Mouse (Mus musculus): ENCODE measurements around the gene Ppp1r14b. TPM values are rescaled to one million over a fixed set of nuclear protein-coding genes. Genes with fewer than 3 reads are reported as not detected.
A peak's percentile ranks its signal among the peaks of the same experiment; 100 is the strongest.

Ppp1r14b gene
- polyA plus RNA-seq, 1 experiment from 2014 or later = 194 TPM

DNA sequence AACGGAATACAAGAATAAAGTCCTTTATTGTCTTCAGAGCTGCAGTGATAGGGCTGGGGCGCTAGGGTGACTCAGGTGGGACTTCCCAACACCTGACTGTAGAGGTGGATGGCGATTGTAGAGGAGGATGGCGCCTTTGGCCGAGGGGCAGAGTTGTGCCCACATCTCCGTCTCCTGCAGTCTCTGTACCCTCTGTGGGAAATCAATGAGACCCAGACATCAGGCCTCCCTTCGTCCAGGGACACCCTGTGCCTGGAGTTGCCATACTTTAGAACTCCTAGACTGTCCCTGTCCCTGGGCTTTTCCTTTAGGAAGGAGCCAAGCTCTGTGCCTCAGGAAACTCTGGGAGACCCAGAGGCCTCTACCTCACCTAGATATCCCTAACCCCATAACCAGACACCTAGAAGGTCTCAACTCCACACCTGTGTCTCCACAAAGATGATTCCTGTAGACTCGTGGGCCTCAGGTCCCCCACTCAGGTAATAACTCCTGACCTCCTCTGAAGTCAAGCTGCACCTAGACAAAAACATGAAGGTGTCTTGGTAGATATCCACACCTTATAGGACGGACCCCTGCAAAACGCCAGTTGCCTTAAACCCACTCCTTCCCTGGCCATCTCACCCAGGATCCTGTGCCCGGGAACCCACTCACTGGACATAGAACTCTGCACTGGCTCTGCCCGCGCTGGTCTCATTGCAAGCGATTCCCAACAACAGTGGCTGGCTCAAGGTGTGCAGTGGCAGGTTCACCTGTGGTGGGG is 18.4 kb downstream of the Ppp1r14b start:
- no peaks in the 10 kb centered on the region for H3K27me3 ChIP-seq (replicated peaks; ENCODE audit: control insufficient read depth, insufficient read depth, low read length)
- ATAC-seq = no peak; the same call in 1 of the 2 replicates
- peaks cover 25% of the 10 kb centered on the region for H3K4me1 ChIP-seq (ENCODE audit: control insufficient read depth, insufficient read depth, low read length)
- H3K4me2 ChIP-seq (ENCODE audit: low read length) = peak overlapping the region; percentile 66
- H3K4me3 ChIP-seq (ENCODE audit: low read depth, low read length) = peak overlapping the region; percentile 45
- no peaks in the 10 kb centered on the region for H3K36me3 ChIP-seq (ENCODE audit: control insufficient read depth, insufficient read depth, low read length)
- peak overlapping the region; percentile 75 for H3K9ac ChIP-seq (ENCODE audit: low read length)
- H3K27ac ChIP-seq (ENCODE audit: low read depth, low read length) = peak overlapping the region; percentile 16; the same call in 1 of the 2 replicates
- H3K9me3 ChIP-seq (replicated peaks; ENCODE audit: control insufficient read depth, low read length) = no peaks in the 10 kb centered on the region
- WGBS = 57% methylated on average over 14 of the region's 14 CpGs
- DNase-seq (ENCODE audit: low spot score) = no peak

DNA sequence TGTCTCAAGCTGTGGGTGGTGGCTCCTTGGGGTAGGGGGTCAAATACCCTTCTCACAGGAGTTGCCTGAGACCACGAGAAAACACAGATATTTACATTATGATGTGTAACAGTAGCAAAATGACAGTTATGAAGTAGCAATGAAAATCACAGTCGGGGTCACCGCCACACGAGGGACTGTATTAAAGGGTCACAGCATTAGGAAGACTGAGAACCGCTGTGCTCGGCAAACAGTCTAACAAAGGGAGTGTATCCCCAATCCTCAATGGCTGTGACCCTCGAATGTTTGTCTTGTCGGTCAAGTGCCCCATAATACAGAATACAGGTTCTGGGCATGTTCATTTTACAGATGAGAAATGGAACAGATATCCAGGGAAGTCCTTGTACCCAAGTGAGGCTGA is 19.2 kb downstream of the Ppp1r14b start:
- Histone ChIP-seq H3K9ac (ENCODE audit: low read length) (no peak overlapping the region), H3K9me3 (replicated peaks; ENCODE audit: control insufficient read depth, low read length) (no peaks in the 10 kb centered on the region), H3K4me1 (ENCODE audit: control insufficient read depth, insufficient read depth, low read length) (peaks cover 24% of the 10 kb centered on the region), H3K4me3 (ENCODE audit: low read depth, low read length) (no peak overlapping the region), H3K27me3 (replicated peaks; ENCODE audit: control insufficient read depth, insufficient read depth, low read length) (no peaks in the 10 kb centered on the region), H3K36me3 (ENCODE audit: control insufficient read depth, insufficient read depth, low read length) (peaks cover 1% of the 10 kb centered on the region), H3K27ac (ENCODE audit: low read depth, low read length) (no peak overlapping the region), H3K4me2 (ENCODE audit: low read length) (no peak overlapping the region)
- DNase-seq (ENCODE audit: low spot score) (no peak), ATAC-seq (no peak)
- 82% methylated on average over 8 of the region's 8 CpGs for WGBS

DNA sequence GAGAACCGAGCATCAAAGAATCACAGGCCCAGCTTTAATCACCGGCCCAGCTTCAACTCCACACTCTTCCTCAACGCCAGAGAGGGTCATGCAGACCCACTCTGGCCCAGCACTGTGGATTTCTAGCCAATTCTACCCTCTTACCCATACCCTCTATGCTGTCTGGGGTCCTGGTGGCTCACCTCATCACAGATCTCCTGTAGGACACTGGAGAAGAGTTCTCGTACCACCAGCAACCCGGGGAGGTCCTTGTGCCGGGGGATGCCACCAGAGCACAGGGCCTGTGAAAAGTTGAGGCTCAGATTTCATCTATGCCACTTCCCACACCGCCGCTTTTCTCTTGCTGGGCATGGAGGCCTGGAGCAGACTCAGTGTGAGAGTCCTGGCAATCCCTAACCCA is 19.7 kb downstream of the Ppp1r14b start:
- Histone ChIP-seq H3K4me3 (ENCODE audit: low read depth, low read length) (no peak overlapping the region), H3K27ac (ENCODE audit: low read depth, low read length) (no peak overlapping the region), H3K36me3 (ENCODE audit: control insufficient read depth, insufficient read depth, low read length) (peaks cover 6% of the 10 kb centered on the region), H3K4me1 (ENCODE audit: control insufficient read depth, insufficient read depth, low read length) (peaks cover 24% of the 10 kb centered on the region), H3K9ac (ENCODE audit: low read length) (no peak overlapping the region), H3K4me2 (ENCODE audit: low read length) (no peak overlapping the region), H3K9me3 (replicated peaks; ENCODE audit: control insufficient read depth, low read length) (no peaks in the 10 kb centered on the region), H3K27me3 (replicated peaks; ENCODE audit: control insufficient read depth, insufficient read depth, low read length) (no peaks in the 10 kb centered on the region)
- DNase-seq (ENCODE audit: low spot score) (no peak), ATAC-seq (no peak)
- WGBS = 87% methylated on average over 8 of the region's 8 CpGs

DNA sequence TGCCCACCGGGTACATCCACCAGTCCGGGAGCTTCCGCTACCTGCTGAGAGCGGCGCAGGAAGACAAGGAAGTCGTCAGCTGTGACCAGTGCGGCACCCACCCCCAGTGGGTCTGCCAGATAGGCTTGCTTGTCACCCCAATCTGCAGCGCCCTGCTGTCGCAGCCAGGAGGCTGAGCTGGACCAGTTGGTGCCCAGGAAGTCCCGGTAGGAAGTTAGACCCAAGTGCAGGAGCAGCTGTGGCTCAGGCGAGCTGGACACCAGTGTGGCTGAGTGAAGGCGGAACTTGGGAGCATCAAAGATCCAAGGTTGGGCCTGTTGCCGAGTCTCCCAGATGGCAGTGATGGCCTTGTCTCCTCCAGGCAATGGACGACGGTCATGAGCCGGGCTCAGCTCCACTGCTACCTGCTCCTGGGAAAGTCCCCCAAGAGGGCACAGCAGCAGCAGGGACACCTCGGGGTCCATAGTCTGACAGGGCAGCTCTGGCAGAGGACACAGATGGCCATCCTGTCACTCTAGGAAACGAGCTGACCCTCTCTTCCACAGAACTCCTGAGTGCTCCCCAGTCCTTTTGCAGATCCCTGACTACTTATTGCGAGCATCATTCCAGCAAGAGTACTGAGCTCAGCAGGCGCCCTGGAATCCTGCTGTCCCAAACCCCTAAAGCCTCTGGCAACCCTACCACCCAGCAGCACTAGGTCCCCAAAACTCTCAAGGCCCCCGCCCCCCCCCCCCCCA is 20.7 kb downstream of the Ppp1r14b start:
- peaks cover 15% of the 10 kb centered on the region for H3K36me3 ChIP-seq (ENCODE audit: control insufficient read depth, insufficient read depth, low read length)
- no peaks in the 10 kb centered on the region for H3K9me3 ChIP-seq (replicated peaks; ENCODE audit: control insufficient read depth, low read length)
- whole genome bisulfite sequencing = 54% methylated on average over 20 of the region's 21 CpGs
- no peak overlapping the region for H3K27ac ChIP-seq (ENCODE audit: low read depth, low read length)
- DNase-seq (ENCODE audit: low spot score) (no peak), ATAC-seq (no peak)
- H3K9ac ChIP-seq (ENCODE audit: low read length) = peak overlapping the region; percentile 75
- peaks cover 24% of the 10 kb centered on the region for H3K4me1 ChIP-seq (ENCODE audit: control insufficient read depth, insufficient read depth, low read length)
- peak overlapping the region; percentile 57 for H3K4me3 ChIP-seq (ENCODE audit: low read depth, low read length)
- no peaks in the 10 kb centered on the region for H3K27me3 ChIP-seq (replicated peaks; ENCODE audit: control insufficient read depth, insufficient read depth, low read length)
- peak overlapping the region; percentile 86 for H3K4me2 ChIP-seq (ENCODE audit: low read length)

DNA sequence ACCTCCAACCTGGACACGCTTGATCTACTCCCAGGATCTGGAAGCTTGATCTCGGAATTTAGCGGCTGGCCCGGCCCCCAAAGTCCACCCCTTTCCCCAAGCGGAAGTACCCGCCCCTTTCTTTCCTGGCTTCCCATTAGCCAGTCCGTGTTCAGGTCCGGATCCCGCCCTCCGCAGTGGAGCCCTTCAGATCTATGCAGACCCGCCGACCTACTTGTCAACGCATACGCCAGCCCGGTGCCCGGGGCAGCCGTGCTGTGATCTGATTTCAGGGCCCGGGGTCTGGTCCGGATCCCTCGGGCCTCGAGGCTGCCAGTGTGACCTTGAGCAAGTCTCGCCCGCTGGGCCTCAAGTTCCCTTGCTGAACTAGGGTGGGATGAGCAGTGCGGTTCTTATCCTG is 21.2 kb downstream of the Ppp1r14b start, which contains the start of the genes Nudt22 and Trpt1:
Gene Nudt22, minus strand, starts transcription at position 112 of the 400 bp plus-strand sequence.
Gene Trpt1, plus strand, starts transcription at position 126 of the 400 bp plus-strand sequence.
- Histone ChIP-seq H3K27ac (ENCODE audit: low read depth, low read length) (peak within 1 kb of the TSS; percentile 58; the same call in 1 of the 2 replicates), H3K4me1 (ENCODE audit: control insufficient read depth, insufficient read depth, low read length) (peaks cover 24% of the 10 kb centered on the region), H3K9ac (ENCODE audit: low read length) (peak within 1 kb of the TSS; percentile 75), H3K4me2 (ENCODE audit: low read length) (peak within 1 kb of the TSS; percentile 86), H3K27me3 (replicated peaks; ENCODE audit: control insufficient read depth, insufficient read depth, low read length) (no peaks in the 10 kb centered on the region), H3K9me3 (replicated peaks; ENCODE audit: control insufficient read depth, low read length) (no peaks in the 10 kb centered on the region), H3K4me3 (ENCODE audit: low read depth, low read length) (peak within 1 kb of the TSS; percentile 57), H3K36me3 (ENCODE audit: control insufficient read depth, insufficient read depth, low read length) (peaks cover 16% of the 10 kb centered on the region)
- peak; percentile 76 for ATAC-seq
- 1% methylated on average over 24 of the region's 24 CpGs for WGBS
- peak; percentile 89 for DNase-seq (ENCODE audit: low spot score)

DNA sequence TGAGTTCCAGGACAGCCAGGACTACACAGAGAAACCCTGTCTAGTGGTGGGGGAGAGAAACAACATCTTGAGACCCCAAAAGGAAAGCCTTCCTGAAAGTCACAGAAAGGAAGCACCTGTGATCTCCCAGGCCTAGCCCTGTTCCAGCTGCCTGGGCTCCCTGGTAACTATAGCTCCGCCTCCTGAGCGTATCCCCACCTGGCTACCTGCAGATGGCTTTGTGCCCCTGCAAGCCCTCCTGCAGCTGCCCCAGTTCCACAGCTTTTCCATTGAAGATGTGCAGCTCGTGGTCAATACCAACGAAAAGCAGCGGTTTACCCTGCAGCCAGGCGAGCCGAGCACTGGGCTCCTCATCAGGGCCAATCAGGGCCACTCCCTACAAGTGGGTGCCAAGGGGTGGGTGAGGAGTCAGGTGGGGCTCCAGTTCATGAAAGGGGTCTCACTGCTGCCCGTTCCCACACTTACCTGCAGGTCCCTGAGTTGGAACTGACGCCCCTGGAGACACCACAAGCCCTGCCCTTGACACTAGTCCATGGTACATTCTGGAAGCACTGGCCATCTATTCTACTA is 23.0 kb downstream of the Ppp1r14b start:
- no peak overlapping the region for H3K4me2 ChIP-seq (ENCODE audit: low read length)
- ATAC-seq (no peak), DNase-seq (ENCODE audit: low spot score) (no peak)
- no peak overlapping the region for H3K9ac ChIP-seq (ENCODE audit: low read length)
- no peak overlapping the region for H3K27ac ChIP-seq (ENCODE audit: low read depth, low read length)
- H3K4me3 ChIP-seq (ENCODE audit: low read depth, low read length) = no peak overlapping the region
- H3K4me1 ChIP-seq (ENCODE audit: control insufficient read depth, insufficient read depth, low read length) = peaks cover 20% of the 10 kb centered on the region
- 86% methylated on average over 9 of the region's 9 CpGs for WGBS
- H3K9me3 ChIP-seq (replicated peaks; ENCODE audit: control insufficient read depth, low read length) = no peaks in the 10 kb centered on the region
- no peaks in the 10 kb centered on the region for H3K27me3 ChIP-seq (replicated peaks; ENCODE audit: control insufficient read depth, insufficient read depth, low read length)
- peaks cover 16% of the 10 kb centered on the region for H3K36me3 ChIP-seq (ENCODE audit: control insufficient read depth, insufficient read depth, low read length)

DNA sequence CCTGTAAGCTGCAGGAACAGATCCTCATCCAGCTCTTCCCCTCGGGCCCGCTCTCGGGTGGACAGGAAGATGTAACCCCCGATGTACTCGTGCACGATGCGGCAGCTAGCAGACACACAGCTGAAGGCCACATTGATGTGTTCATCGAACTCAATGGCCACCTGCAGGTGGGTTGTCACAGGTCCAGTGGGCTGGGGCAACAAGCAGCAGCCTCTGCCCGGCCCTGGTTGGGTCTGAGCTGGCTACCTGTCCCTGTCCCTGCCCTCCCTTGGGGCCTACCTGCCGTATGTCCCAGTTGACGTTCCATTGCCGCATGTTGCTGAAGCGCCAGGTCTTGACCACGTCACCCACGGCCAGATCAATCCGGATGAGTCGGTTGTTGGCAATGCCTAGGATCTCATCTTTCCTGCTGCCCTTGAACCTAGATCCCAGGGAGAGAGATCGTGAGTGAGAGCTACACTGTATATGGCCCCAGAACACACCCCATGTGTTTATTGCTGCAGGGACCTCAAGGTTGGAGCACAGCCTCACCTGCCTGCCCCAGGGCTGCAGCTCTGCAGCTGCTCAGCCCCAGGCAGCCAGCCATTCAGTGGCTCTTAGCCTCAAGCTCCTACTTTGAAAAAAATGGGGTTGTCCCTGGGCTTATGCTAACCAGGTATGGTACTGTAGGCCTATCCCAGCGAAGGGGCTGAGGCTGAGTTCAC is 24.7 kb downstream of the Ppp1r14b start:
- Histone ChIP-seq H3K36me3 (ENCODE audit: control insufficient read depth, insufficient read depth, low read length) (peaks cover 16% of the 10 kb centered on the region), H3K4me2 (ENCODE audit: low read length) (no peak overlapping the region), H3K27me3 (replicated peaks; ENCODE audit: control insufficient read depth, insufficient read depth, low read length) (no peaks in the 10 kb centered on the region), H3K9ac (ENCODE audit: low read length) (no peak overlapping the region), H3K4me3 (ENCODE audit: low read depth, low read length) (no peak overlapping the region), H3K27ac (ENCODE audit: low read depth, low read length) (no peak overlapping the region), H3K4me1 (ENCODE audit: control insufficient read depth, insufficient read depth, low read length) (peaks cover 16% of the 10 kb centered on the region), H3K9me3 (replicated peaks; ENCODE audit: control insufficient read depth, low read length) (no peaks in the 10 kb centered on the region)
- 93% methylated on average over 19 of the region's 19 CpGs for WGBS
- DNase-seq (ENCODE audit: low spot score) (no peak), ATAC-seq (no peak)

DNA sequence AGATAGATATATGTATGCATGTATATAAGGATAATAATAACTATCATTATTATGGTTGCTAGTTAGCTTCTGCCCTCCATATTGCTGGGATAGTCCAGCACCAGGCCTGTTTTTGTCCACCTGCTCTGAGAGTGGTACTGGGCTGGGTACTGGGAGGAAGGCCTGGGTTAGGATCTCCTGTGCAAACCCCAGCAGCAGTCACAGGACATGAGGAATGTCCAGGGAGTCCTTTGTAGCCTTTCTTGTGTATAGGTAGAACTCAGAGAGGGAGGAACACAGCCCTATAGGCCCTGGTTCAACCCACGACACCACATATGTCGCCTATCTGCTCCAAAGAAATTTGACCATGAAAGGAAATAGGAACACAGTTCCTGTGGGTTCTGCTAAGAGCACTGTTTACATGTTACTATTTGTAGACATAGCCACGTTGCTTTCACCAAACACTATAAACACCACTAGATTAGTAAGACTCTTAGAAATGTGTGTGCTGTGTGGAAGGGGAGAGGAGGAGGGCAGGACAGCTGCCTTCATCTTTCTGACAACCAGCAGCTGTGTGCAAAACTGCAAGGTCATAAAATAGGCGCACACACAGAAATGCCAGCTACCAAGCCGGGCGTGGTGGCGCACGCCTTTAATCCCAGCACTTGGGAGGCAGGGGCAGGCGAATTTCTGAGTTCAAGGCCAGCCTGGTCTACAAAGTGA is 32.3 kb downstream of the Ppp1r14b start:
- no peak overlapping the region for H3K4me3 ChIP-seq (ENCODE audit: low read depth, low read length)
- no peaks in the 10 kb centered on the region for H3K4me1 ChIP-seq (ENCODE audit: control insufficient read depth, insufficient read depth, low read length)
- H3K27me3 ChIP-seq (replicated peaks; ENCODE audit: control insufficient read depth, insufficient read depth, low read length) = no peaks in the 10 kb centered on the region
- 90% methylated on average over 8 of the region's 9 CpGs for WGBS
- no peak overlapping the region for H3K9ac ChIP-seq (ENCODE audit: low read length)
- H3K36me3 ChIP-seq (ENCODE audit: control insufficient read depth, insufficient read depth, low read length) = no peaks in the 10 kb centered on the region
- no peak for DNase-seq (ENCODE audit: low spot score)
- no peaks in the 10 kb centered on the region for H3K9me3 ChIP-seq (replicated peaks; ENCODE audit: control insufficient read depth, low read length)
- H3K4me2 ChIP-seq (ENCODE audit: low read length) = no peak overlapping the region
- no peak overlapping the region for H3K27ac ChIP-seq (ENCODE audit: low read depth, low read length)
- ATAC-seq = no peak

Measured in forebrain, embryonic 14.5 days (tissue).